Mouse (Mus musculus) liver, adult 2 months (tissue): ENCODE measurements around the gene Acta1.

Source experiments
- CTCF ChIP-seq: fragments of 200-500 bp; IDR thresholded peaks from 2 replicates; pipeline ENCODE4 v1.5.1; 2011; ENCODE audit warnings: low read depth, low read length, control low read depth
- POLR2A ChIP-seq: fragments of 200-500 bp; IDR thresholded peaks from 2 replicates; pipeline ENCODE4 v1.6.1; 2011; ENCODE audit warnings: low read length, control low read depth; ENCODE audit not compliant: insufficient read depth; ENCODE audit errors: extremely low read depth

GRCm38 (mm10) chr8:123895680-123896365 is 1.3 kb upstream of the Acta1 start:
- TF ChIP-seq CTCF (no peak), POLR2A (no peak)
